Mouse (Mus musculus) heart, adult 2 months (tissue): ENCODE results near the gene Ggt1. TPM values are rescaled to one million over a fixed set of nuclear protein-coding genes. Genes with fewer than 3 reads are reported as not detected.

ENCODE experiments used
- DNase-seq, 2 experiments: peaks; one replicate each; pipeline ENCODE4 v3.0.0; 2021
- H3K27ac ChIP-seq: fragments of 200-600 bp; 2 replicates; pipeline ENCODE4 v1.8.1; 2022
- H3K27me3 ChIP-seq: fragments of 200-500 bp; 2 replicates; pipeline ENCODE4 v1.6.1; 2012; ENCODE audit warnings: mild to moderate bottlenecking, low read length, inconsistent platforms, mixed read lengths; ENCODE audit not compliant: control insufficient read depth, insufficient read depth
- H3K36me3 ChIP-seq: fragments of 200-500 bp; 2 replicates; pipeline ENCODE4 v1.6.1; 2012; ENCODE audit warnings: low read length, inconsistent platforms; ENCODE audit not compliant: control insufficient read depth, insufficient read depth
- H3K4me1 ChIP-seq: fragments of 200-500 bp; 2 replicates; pipeline ENCODE4 v1.6.1; 2011; ENCODE audit warnings: low read length; ENCODE audit not compliant: control insufficient read depth, insufficient read depth
- H3K4me3 ChIP-seq: fragments of 200-600 bp; 2 replicates; pipeline ENCODE4 v1.8.1; 2022
- H3K79me2 ChIP-seq: fragments of 200-500 bp; replicated peaks from 2 replicates; pipeline ENCODE4 v1.6.1; 2012; ENCODE audit warnings: mild to moderate bottlenecking, inconsistent platforms, low read length, moderate library complexity, mixed read lengths; ENCODE audit not compliant: control insufficient read depth, insufficient read depth
- H3K9ac ChIP-seq: fragments of 200-500 bp; 2 replicates; pipeline ENCODE4 v1.6.1; 2012; ENCODE audit warnings: low read depth, mild to moderate bottlenecking, control low read depth, inconsistent platforms, low read length, mixed read lengths
- CTCF ChIP-seq: fragments of 200-600 bp; IDR thresholded peaks from 2 replicates; pipeline ENCODE4 v1.8.1; 2022; ENCODE audit warnings: antibody characterized with exemption, mild to moderate bottlenecking, moderate library complexity
- EP300 ChIP-seq: fragments of 200-500 bp; IDR thresholded peaks from 2 replicates; pipeline ENCODE4 v1.6.1; 2011; ENCODE audit warnings: low read depth, low read length, control low read depth; ENCODE audit not compliant: insufficient read depth
- POLR2A ChIP-seq: fragments of 200-500 bp; IDR thresholded peaks from 2 replicates; pipeline ENCODE4 v1.6.1; 2011; ENCODE audit warnings: mild to moderate bottlenecking, low read depth, low read length, control low read depth; ENCODE audit not compliant: insufficient read depth
- WGBS: fragments of 180-500 bp; shearing (Covaris S2); methylation state at CpG from one replicate; pipeline ENCODE4 v1.1.7; 2018; 5-methylcytosine and 5-hydroxymethylcytosine counted together
- intact Hi-C: fragments of 180-260 bp; cut with DNase I; formaldehyde crosslinking; loops from one replicate; pipeline ENCODE4 v1.15.1; 2025
- polyA plus RNA-seq: library from polyadenylated mRNA; depleted of rRNA; stranded (reverse); fragments of >200 nt; gene quantifications from 2 replicates; pipeline ENCODE4 v1.2.3, GENCODE M21; 2012
- total RNA-seq, 2 experiments: library from RNA; stranded (reverse); gene quantifications; 2 replicates each; pipeline ENCODE4 v1.2.3; 2021

The Ggt1 gene
- total and polyA plus RNA-seq, 3 experiments: 0.31 TPM; not detected in 2

GRCm38 (mm10) chr10:75534934-75535333, 26.5 kb upstream of the Ggt1 start:
- Histone ChIP-seq H3K36me3 (peaks cover 5% of the 10 kb centered on the region), H3K4me1 (peaks cover 3% of the 10 kb centered on the region), H3K27me3 (no peaks in the 10 kb centered on the region), H3K79me2 (no peaks in the 10 kb centered on the region), H3K27ac (peak overlapping the region; percentile 36), H3K4me3 (no peak overlapping the region), H3K9ac (no peak overlapping the region)
- intact Hi-C loops: no loop called here
- DNase-seq: peak; percentile 47 to 71
- 32% methylated on average over 8 of the region's 8 CpGs for WGBS
- no peak for TF ChIP-seq POLR2A
- peak; percentile 55; the same call in 1 of the 2 replicates for TF ChIP-seq EP300

- H3K9ac ChIP-seq: no peak overlapping the region
- intact Hi-C loops: no loop called here
- no peaks in the 10 kb centered on the region for H3K79me2 ChIP-seq
- H3K27ac ChIP-seq: peak overlapping the region; percentile 36
- no peak overlapping the region for H3K4me3 ChIP-seq
- H3K27me3 ChIP-seq: no peaks in the 10 kb centered on the region
- peaks cover 5% of the 10 kb centered on the region for H3K36me3 ChIP-seq
- DNase-seq: peak in 1 of 2 experiments; percentile 47
- H3K4me1 ChIP-seq: peaks cover 3% of the 10 kb centered on the region
- TF ChIP-seq EP300: no peak
- TF ChIP-seq CTCF: no peak
- 0 out of 2 replicates have a peak, but pooled peaks have one; percentile 11 for TF ChIP-seq POLR2A
- WGBS: 33% methylated on average over 2 of the region's 2 CpGs
Observed at GRCm38 (mm10) chr10:75535423-75535822, 26.0 kb upstream of the Ggt1 start.

- no peak for DNase-seq
- TF ChIP-seq EP300 (no peak), CTCF (no peak)
- H3K4me1 ChIP-seq: peaks cover 3% of the 10 kb centered on the region
- no peak overlapping the region; the same call in 1 of the 2 replicates for H3K27ac ChIP-seq
- H3K79me2 ChIP-seq: no peaks in the 10 kb centered on the region
- no peak overlapping the region for H3K9ac ChIP-seq
- intact Hi-C loops: no loop called here
- no peaks in the 10 kb centered on the region for H3K27me3 ChIP-seq
- H3K4me3 ChIP-seq: no peak overlapping the region
- H3K36me3 ChIP-seq: peaks cover 5% of the 10 kb centered on the region
- WGBS: 86% methylated on average over 5 of the region's 5 CpGs
Observed at GRCm38 (mm10) chr10:75536123-75536522, 25.3 kb upstream of the Ggt1 start.

GRCm38 (mm10) chr10:75547901-75548300, 13.5 kb upstream of the Ggt1 start:
- H3K79me2 ChIP-seq: no peaks in the 10 kb centered on the region
- intact Hi-C loops: no loop called here
- H3K27me3 ChIP-seq: no peaks in the 10 kb centered on the region
- no peak overlapping the region for H3K27ac ChIP-seq
- no peaks in the 10 kb centered on the region; the same call in 1 of the 2 replicates for H3K4me1 ChIP-seq
- no peak overlapping the region for H3K4me3 ChIP-seq
- DNase-seq: no peak
- no peaks in the 10 kb centered on the region for H3K36me3 ChIP-seq
- no peak overlapping the region for H3K9ac ChIP-seq
- TF ChIP-seq CTCF (no peak), EP300 (no peak), POLR2A (no peak)
- WGBS: 54% methylated on average over 7 of the region's 7 CpGs

- Histone ChIP-seq H3K79me2 (no peaks in the 10 kb centered on the region), H3K36me3 (no peaks in the 10 kb centered on the region), H3K4me1 (no peaks in the 10 kb centered on the region; the same call in 1 of the 2 replicates), H3K4me3 (no peak overlapping the region), H3K27ac (no peak overlapping the region), H3K9ac (no peak overlapping the region), H3K27me3 (no peaks in the 10 kb centered on the region)
- TF ChIP-seq EP300 (no peak), CTCF (no peak), POLR2A (no peak)
- intact Hi-C loops: no loop called here
- no peak for DNase-seq
- WGBS: 47% methylated on average over 14 of the region's 14 CpGs
Observed at GRCm38 (mm10) chr10:75548486-75548885, 12.9 kb upstream of the Ggt1 start.

- TF ChIP-seq CTCF (no peak), POLR2A (no peak), EP300 (no peak)
- no peak overlapping the region for H3K9ac ChIP-seq
- WGBS: 72% methylated on average over 7 of the region's 7 CpGs
- no peaks in the 10 kb centered on the region for H3K79me2 ChIP-seq
- H3K4me1 ChIP-seq: no peaks in the 10 kb centered on the region; the same call in 1 of the 2 replicates
- H3K27ac ChIP-seq: no peak overlapping the region
- DNase-seq: no peak
- no peaks in the 10 kb centered on the region for H3K36me3 ChIP-seq
- H3K4me3 ChIP-seq: no peak overlapping the region
- intact Hi-C loops: no loop called here
- H3K27me3 ChIP-seq: no peaks in the 10 kb centered on the region
Observed at GRCm38 (mm10) chr10:75549886-75550285, 11.5 kb upstream of the Ggt1 start.
